Comparison of ENCODE assay signal across 8 mouse cellular contexts in genomic region chr16:4718753-4719518, GRCm38 (mm10). TPM values are rescaled to one million over a fixed set of nuclear protein-coding genes. Genes with fewer than 3 reads are reported as not detected.
DNase-seq lines count a peak whose midpoint lies in the region; ATAC-seq and TF ChIP-seq lines count a peak whose summit lies in the region.

Nmral1 (minus strand) TSS chr16:4719356.

- H3K4me3 ChIP-seq in gastrocnemius, adult 2 months = peak within 1 kb of the TSS; percentile 77

- ATAC-seq in activated CD4-positive, CD25-positive, alpha-beta regulatory T cell, adult 4 months = peak; percentile 65
- peak; percentile 88 for ATAC-seq in megakaryocyte progenitor cell, adult 5-6 weeks (replicated peaks; ENCODE audit: poor library complexity)

- DNase-seq in cerebellum, postnatal 36 days = peak; percentile 76 to 79
- peak; percentile 71 for DNase-seq in gastrocnemius, adult 2 months
- peak; percentile 78 for DNase-seq in induced T-regulatory cell, adult 2 months (ENCODE audit: low read depth)
- DNase-seq in left cerebral cortex, postnatal 10 days (ENCODE audit: extremely low spot score in 1 of 2, low spot score in 2 of 2) = peak; percentile 63 to 70
- peak; percentile 54 for DNase-seq in right cerebral cortex, postnatal 14 days
- DNase-seq in urinary bladder, postnatal 4 days (ENCODE audit: low spot score in 2 of 2) = peak; percentile 50 to 63

- H3K27ac ChIP-seq in gastrocnemius, adult 2 months = peak within 1 kb of the TSS; percentile 81

- TF ChIP-seq CTCF in gastrocnemius, adult 2 months (IDR thresholded peaks at IDR 0.05) = no peak

- intact Hi-C loops in gastrocnemius, adult 2 months (cut with DNase I) = no loop called here
- intact Hi-C loops in left cerebral cortex, postnatal 10 days (cut with DNase I) = no loop called here

RNA-seq across cellular contexts. Expression of gene Nmral1, which starts in this region (rescaled TPM):
- polyA plus RNA-seq in activated CD4-positive, CD25-positive, alpha-beta regulatory T cell, adult 4 months (2017; shearing (Covaris generic)) = 10 to 100 TPM; 17.9 to 18.3 TPM
- total RNA-seq in gastrocnemius, adult 2 months (2021) = 1 to 10 TPM; 2.6 to 3.7 TPM
- total RNA-seq in left cerebral cortex, postnatal 10 days (2021) = 10 to 100 TPM; 12.6 to 13.0 TPM
- total RNA-seq in megakaryocyte progenitor cell, adult 5-6 weeks (2015) = 61.8 and 64.7 TPM in 2 replicates
- 65.5 and 70.5 TPM in 2 replicates for total RNA-seq in megakaryocyte progenitor cell, adult 5-6 weeks (2017)

Comparison
In these comparisons a context has a peak if more than half of its experiments do, and no peak if none do; other contexts are left out.
1. Peak in every context shown above with its lines: DNase-seq, ATAC-seq, H3K4me3 ChIP-seq and H3K27ac ChIP-seq.
2. RNA of gene Nmral1 (total RNA-seq): 61.8 to 70.5 TPM in megakaryocyte progenitor cell, adult 5-6 weeks; 12.6 to 13.0 TPM in left cerebral cortex, postnatal 10 days and 2.6 to 3.7 TPM in gastrocnemius, adult 2 months; every median in the first group is over 4 times any median in the second.